Mouse (Mus musculus): ENCODE data around the gene Wap.
"Not testable (repeated sequence)": the region's sequence is repeated elsewhere in the genome, so short reads cannot be mapped to it uniquely, and the experiment has no call there.

Gene Wap

GRCm38 (mm10) chr11:6638537-6638936 is at the start of gene Wap:
Wap (minus strand) TSS chr11:6638637.
- DNase-seq (ENCODE audit: low spot score) = no peak

DNA sequence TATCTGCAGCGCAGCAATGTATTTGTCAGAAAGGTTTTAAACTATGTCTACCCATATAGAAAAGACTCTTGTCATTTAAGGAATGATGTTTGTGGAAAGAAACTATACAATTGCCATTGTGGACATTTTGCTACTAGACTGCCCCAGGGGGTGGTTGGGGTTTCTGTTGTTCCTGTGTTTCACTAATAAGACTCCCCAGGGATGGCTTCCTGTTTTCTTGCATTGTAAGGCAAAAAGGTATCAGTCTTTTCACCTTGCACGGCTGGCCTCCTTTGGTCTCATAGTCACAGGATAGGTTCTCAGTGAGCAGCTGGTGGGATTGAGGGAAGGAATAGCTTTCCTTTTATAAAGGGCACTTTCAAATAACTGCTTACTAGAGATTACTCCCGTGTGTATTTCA is 46.3 kb upstream of the Wap start:
- no peak for DNase-seq (ENCODE audit: low spot score)

GRCm38 (mm10) chr11:6680397-6680818 is 42.0 kb upstream of the Wap start:
- DNase-seq (ENCODE audit: low spot score) = peak; percentile 70

DNA sequence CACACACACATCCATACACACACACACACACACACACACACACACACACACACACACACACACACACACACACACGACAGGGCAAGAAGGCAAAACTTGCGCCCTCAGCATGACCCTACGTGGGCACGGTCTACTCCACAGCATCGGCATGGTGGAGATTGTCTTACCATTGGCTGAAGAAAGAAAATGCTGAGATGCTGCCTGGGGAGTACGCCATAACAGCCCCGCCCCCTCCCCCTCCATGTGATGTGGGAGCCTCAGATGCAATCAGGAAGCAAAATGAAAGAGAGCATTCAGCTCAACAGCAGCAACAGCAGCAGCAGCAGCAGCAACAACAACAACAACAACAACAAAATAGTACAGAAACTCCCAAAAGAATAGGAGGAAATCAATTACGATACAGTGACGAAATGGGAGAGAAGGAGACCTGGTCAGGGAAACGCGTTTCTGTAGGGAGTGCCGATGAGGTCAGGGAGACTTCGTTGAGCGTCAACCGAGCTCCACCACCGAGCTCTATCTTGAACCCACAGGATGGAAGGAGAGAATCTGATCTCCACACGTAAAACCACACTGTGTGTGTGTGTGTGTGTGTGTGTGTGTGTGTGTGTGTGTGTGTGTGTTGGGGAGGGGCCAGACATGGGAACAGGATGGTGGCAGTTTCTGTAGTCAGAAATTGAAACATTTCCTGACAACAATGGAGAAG is 41.4 kb upstream of the Wap start:
- peak; percentile 88 for DNase-seq (ENCODE audit: low spot score)

GRCm38 (mm10) chr11:6677530-6677929 is 39.1 kb upstream of the Wap start:
- no peak for DNase-seq (ENCODE audit: low spot score)

DNA sequence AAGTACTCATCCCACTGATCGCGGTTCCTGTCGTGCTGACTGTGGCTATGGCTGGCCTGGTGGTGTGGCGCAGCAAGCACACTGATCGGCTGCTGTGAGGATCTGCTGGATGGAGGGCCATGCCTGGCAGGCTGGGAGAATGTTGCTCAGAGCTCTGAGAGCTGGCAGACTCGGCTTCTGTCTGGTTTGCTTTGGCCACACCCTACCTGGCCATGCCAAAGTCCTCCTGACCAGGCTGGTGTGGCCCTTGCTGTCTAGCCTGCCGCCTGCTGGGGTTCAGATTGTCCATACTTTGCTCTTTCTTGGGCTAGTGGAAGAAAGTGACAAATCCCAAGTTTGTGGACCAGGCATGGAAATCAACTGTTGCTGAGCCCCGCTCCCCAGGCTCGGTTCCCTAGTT is 38.2 kb upstream of the Wap start:
- no peak for DNase-seq (ENCODE audit: low spot score)

GRCm38 (mm10) chr11:6675402-6675801 is 37.0 kb upstream of the Wap start:
- DNase-seq (ENCODE audit: low spot score) = no peak

DNA sequence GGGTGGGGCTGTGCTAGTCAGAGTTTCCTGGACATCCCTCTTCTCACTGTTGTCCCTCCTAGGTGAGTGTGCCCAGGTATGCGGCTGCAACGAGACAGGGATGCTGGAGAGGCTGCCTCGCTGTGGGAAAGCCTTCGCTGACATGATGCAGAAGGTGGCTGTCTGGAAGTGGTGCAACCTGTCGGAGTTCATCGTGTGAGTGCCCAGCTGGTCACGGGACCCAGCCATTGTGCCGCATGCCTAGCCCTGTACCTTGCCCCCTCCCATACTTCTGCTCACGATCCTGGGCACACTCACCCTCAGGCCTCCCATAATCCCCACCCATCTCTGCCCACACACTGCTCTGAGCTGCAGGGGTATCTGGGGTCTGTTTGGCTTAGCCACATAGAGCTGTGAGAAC is 36.3 kb upstream of the Wap start:
- DNase-seq (ENCODE audit: low spot score) = no peak

GRCm38 (mm10) chr11:6670826-6671225 is 32.4 kb upstream of the Wap start:
- DNase-seq (ENCODE audit: low spot score) = no peak

GRCm38 (mm10) chr11:6670044-6670443 is 31.6 kb upstream of the Wap start:
- no peak for DNase-seq (ENCODE audit: low spot score)

GRCm38 (mm10) chr11:6669041-6669440 is 30.6 kb upstream of the Wap start:
- DNase-seq (ENCODE audit: low spot score) = no peak

GRCm38 (mm10) chr11:6666634-6667033 is 28.2 kb upstream of the Wap start:
- DNase-seq (ENCODE audit: low spot score) = no peak

GRCm38 (mm10) chr11:6661206-6661605 is 22.8 kb upstream of the Wap start:
- DNase-seq (ENCODE audit: low spot score) = no peak

- peak; percentile 57 for DNase-seq (ENCODE audit: low spot score)
Observed at GRCm38 (mm10) chr11:6658271-6658670, 19.8 kb upstream of the Wap start, which contains the start of gene Ramp3. Ramp3 (plus strand) TSS chr11:6658521.

DNA sequence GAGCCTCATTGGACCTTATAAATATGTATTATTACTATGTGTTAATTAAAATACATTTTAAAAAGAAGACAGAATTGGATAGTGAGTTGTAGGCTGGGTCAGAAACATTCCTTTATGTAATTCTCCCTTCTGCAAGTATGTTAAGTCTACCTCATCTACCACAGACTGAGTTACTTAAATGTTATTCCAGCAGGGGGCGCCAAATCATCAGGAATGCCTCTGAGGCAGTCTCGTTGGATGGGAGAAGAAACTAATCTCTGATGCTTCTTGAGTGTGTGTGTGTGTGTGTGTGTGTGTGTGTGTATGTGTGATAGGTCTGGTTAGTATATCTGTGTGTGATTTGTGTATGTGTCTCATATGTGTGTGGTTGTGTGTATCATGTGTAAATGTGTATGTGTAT is 16.5 kb upstream of the Wap start:
- DNase-seq (ENCODE audit: low spot score) = peak; percentile 84

- not testable (repeated sequence) for DNase-seq (ENCODE audit: low spot score)
Observed at GRCm38 (mm10) chr11:6652978-6653377, 14.5 kb upstream of the Wap start.

DNA sequence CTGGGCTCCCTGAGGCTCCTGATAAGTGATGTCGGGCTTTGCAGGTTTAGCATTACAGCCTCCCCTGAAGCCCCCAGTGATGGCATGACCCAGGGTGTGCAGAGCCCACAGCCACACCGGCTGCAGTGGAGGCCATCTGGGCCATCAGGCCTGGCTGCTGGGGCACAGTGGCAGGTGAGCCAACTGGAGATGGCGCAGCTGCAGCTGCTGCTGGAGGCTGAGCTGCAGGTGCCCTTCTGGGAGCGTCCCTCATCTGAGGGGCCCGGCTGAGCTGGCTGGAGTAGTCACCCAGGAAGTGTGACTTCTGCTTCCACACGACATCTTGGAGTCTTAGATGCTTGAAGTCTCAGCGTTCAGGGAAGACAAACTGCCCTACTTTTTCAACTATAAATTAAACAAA is 12.1 kb upstream of the Wap start:
- DNase-seq (ENCODE audit: low spot score) = no peak

DNA sequence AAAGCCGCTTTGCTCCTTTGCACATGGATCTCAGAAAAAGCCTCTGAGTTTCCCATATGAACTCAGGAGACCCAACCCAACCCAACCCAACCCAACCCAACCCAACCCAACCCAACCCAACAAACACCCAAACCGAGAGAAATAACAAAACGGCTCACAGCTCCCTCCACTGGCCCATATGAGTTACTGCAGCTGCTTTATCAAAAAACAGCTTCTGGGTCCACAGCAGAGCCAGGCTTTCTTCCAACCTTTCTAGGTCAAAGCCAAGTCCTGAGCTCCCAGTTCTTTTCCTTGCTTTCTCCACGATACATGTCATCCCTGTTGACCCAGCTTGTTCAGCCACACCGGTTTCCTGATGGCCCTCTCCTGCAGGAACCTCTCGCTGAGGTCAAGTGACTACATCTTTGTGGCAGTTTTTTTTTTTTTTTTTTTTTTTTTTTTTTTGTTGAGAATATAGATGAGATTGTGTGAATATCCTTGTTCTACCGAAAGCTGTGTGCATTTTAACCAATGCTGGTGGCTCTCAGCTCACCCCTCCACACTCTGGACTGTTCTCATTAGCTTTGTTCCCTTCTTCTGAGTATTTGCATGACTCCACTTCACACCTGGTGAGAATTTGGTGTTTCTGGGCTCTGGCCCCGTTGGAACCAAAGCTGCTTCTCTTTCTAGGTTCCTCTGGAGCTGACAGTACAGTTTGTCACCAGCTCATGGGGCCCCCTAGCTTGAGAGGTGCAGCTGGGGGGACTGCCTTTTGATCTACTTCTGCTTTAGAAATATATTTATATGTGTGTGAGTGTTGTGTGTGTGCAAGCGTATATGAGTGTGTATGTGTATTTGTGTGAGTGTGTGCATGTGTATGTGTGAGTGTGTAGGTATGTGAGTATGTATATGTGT is 9.6 kb upstream of the Wap start:
- DNase-seq (ENCODE audit: low spot score) = no peak

- no peak for DNase-seq (ENCODE audit: low spot score)
Observed at GRCm38 (mm10) chr11:6644566-6644965, 6.1 kb upstream of the Wap start.

GRCm38 (mm10) chr11:6639072-6639471 is 635 bp upstream of the Wap start:
- no peak for DNase-seq (ENCODE audit: low spot score)

GRCm38 (mm10) chr11:6636150-6636549 is 2.3 kb downstream of the Wap start:
- DNase-seq (ENCODE audit: low spot score) = peak; percentile 41

DNA sequence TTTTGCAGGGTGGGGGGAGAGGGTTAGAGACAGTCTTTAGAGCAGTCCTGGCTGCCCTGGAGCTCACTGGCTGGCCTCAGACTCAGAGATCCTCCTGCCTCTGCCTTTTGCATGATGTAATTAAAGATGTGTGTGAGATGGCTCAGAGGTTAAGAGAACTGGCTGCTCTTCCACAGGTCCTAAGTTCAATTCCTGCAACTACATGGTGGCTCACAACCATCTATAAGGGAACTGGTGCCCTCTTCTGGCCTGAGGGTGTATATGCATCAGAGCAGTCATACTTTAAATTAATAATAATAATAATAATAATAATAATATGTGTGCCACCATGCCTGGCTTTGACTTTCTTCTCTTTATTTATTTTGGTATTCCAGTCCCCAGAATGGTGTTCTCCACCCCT is 8.8 kb downstream of the Wap start:
- DNase-seq (ENCODE audit: low spot score) = peak; percentile 47

- peak; percentile 45 for DNase-seq (ENCODE audit: low spot score)
Observed at GRCm38 (mm10) chr11:6628568-6628967, 9.9 kb downstream of the Wap start.
